Mouse (Mus musculus) CH12.LX (cell line): ENCODE data around the gene Picalm.

Experiments used
- CTCF ChIP-seq, 2 experiments: IDR thresholded peaks in 1 of 2; conservative IDR thresholded peaks in 1 of 2; 2 replicates each; pipeline ENCODE4 v1.5.1; 2011 to 2012; ENCODE audit warnings: low read depth in 2 of 2, low read length in 2 of 2, improper control_type of control experiment in 1 of 2, inconsistent platforms in 1 of 2, mild to moderate bottlenecking in 1 of 2, moderate library complexity in 1 of 2
- EP300 ChIP-seq: IDR thresholded peaks from 2 replicates; pipeline ENCODE4 v1.6.1; 2011; ENCODE audit warnings: low read length, improper control_type of control experiment
- HCFC1 ChIP-seq: IDR thresholded peaks from 2 replicates; pipeline ENCODE4 v1.6.1; 2012; ENCODE audit warnings: low read depth, mild to moderate bottlenecking, inconsistent platforms, low read length, improper control_type of control experiment
- KAT2A ChIP-seq: IDR thresholded peaks from 2 replicates; pipeline ENCODE4 v1.6.1; 2012; ENCODE audit warnings: low read length, improper control_type of control experiment, inconsistent platforms; ENCODE audit not compliant: insufficient replicate concordance
- MAX ChIP-seq: IDR thresholded peaks from 2 replicates; pipeline ENCODE4 v1.6.1; 2011; ENCODE audit warnings: low read length, improper control_type of control experiment
- MAZ ChIP-seq: IDR thresholded peaks from 2 replicates; pipeline ENCODE4 v1.6.1; 2012; ENCODE audit warnings: low read depth, mild to moderate bottlenecking, inconsistent platforms, low read length, improper control_type of control experiment, moderate library complexity
- MEF2A ChIP-seq: IDR thresholded peaks from 2 replicates; pipeline ENCODE4 v1.6.1; 2014; ENCODE audit warnings: low read depth, mild to moderate bottlenecking, inconsistent platforms, low read length, improper control_type of control experiment, borderline replicate concordance
- MXI1 ChIP-seq: IDR thresholded peaks from 2 replicates; pipeline ENCODE4 v1.6.1; 2011; ENCODE audit warnings: mild to moderate bottlenecking, low read depth, low read length, improper control_type of control experiment
- POLR2A ChIP-seq: IDR thresholded peaks from 2 replicates; pipeline ENCODE4 v1.6.1; 2011; ENCODE audit warnings: low read depth, mild to moderate bottlenecking, improper control_type of control experiment, low read length
- RAD21 ChIP-seq: IDR thresholded peaks from 2 replicates; pipeline ENCODE4 v1.6.1; 2011; ENCODE audit warnings: low read depth, mild to moderate bottlenecking, low read length, improper control_type of control experiment, moderate library complexity
- RCOR1 ChIP-seq: conservative IDR thresholded peaks from 2 replicates; pipeline ENCODE4 v1.6.1; 2012; ENCODE audit warnings: low read depth, mild to moderate bottlenecking, inconsistent platforms, low read length, improper control_type of control experiment
- SIN3A ChIP-seq: IDR thresholded peaks from 2 replicates; pipeline ENCODE4 v1.6.1; 2012; ENCODE audit warnings: low read length, improper control_type of control experiment, inconsistent platforms
- ZKSCAN1 ChIP-seq: IDR thresholded peaks from 2 replicates; pipeline ENCODE4 v1.6.1; 2012; ENCODE audit warnings: low read depth, inconsistent platforms, low read length, improper control_type of control experiment, borderline replicate concordance

DNA sequence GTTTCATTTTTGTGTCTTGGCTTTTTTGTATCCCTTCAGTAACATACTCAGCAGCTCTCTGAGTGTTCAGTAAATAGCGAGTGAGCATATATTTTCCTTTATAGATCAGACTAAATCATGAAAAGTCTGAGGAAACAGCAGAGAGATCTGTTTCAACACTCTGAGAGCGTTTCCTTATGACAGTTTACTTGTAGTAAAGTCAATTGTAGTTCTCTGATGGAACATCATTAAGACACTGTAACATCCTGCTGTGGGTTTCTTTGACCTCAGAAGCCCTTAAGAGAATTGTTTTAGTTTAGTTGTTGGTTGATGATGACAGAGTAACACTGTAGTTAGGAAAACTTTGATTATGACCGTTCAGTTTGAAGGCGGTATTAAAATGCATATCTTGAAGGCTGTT is 8.3 kb downstream of the Picalm start:
- TF ChIP-seq CTCF (conservative IDR thresholded peaks at IDR 0.05 in 1 of 2, IDR thresholded peaks at IDR 0.05 in 1 of 2; ENCODE audit: low read depth in 2 of 2, low read length in 2 of 2) = no peak
- TF ChIP-seq MXI1 = no peak
- no peak for TF ChIP-seq RCOR1
- TF ChIP-seq MAX = no peak
- no peak for TF ChIP-seq EP300
- TF ChIP-seq POLR2A = no peak
- no peak for TF ChIP-seq RAD21
- no peak for TF ChIP-seq SIN3A
- TF ChIP-seq HCFC1 = no peak
- no peak for TF ChIP-seq ZKSCAN1
- no peak for TF ChIP-seq KAT2A
- no peak for TF ChIP-seq MAZ
- TF ChIP-seq MEF2A = no peak
